Mouse (Mus musculus): ENCODE results near the gene Nckap5l.

- no peak for TF ChIP-seq CHD2 (IDR thresholded peaks at IDR 0.05; ENCODE audit: low read depth, low read length)
- TF ChIP-seq ZNF384 (IDR thresholded peaks at IDR 0.05; ENCODE audit: low read depth, low read length), result no peak
- no peak for TF ChIP-seq MAFK (IDR thresholded peaks at IDR 0.05; ENCODE audit: insufficient read depth, low read depth, low read length)
- no peak for TF ChIP-seq ZC3H11A (IDR thresholded peaks at IDR 0.05; ENCODE audit: borderline replicate concordance, low read depth, low read length)
- no peak for TF ChIP-seq HCFC1 (IDR thresholded peaks at IDR 0.05; ENCODE audit: borderline replicate concordance, insufficient read depth, low read length)
Measured at GRCm38 (mm10) chr15:99463194-99463593, 5.6 kb upstream of the Nckap5l start.

All from ES-E14 (cell line).